Mouse (Mus musculus) spleen, postnatal 36 days (tissue): ENCODE measurements around the gene Gm21976.
A peak's percentile ranks its signal among the peaks of the same experiment; 100 is the strongest.

ENCODE experiments used
- DNase-seq, 2 experiments: peaks; one replicate each; pipeline ENCODE4 v3.0.0; 2022; ENCODE audit warnings: low spot score in 2 of 2, mixed read lengths in 1 of 2

Gene Gm21976

DNA sequence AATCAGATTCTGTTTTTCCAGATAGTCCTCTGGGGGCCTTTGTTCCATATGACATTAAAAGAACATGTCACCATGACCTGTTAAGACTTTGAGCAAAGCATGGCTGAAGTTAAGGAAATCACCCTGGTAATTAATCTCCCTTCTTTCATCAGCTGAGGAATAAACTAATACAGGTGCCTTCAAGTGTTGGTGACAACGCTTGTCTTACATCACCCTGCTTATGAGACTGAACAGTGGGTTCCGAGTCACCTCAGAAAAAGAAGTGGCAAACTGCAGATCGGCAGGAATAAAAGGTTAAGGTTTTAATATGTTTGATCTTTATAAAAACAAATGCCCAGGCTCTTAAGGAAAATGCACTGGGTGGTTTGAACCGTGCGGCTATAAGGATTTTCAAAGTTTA, at the start of gene Gm21976:
Gm21976 (plus strand) TSS at position 202 of the 400 bp plus-strand sequence.
- DNase-seq, result no peak

DNA sequence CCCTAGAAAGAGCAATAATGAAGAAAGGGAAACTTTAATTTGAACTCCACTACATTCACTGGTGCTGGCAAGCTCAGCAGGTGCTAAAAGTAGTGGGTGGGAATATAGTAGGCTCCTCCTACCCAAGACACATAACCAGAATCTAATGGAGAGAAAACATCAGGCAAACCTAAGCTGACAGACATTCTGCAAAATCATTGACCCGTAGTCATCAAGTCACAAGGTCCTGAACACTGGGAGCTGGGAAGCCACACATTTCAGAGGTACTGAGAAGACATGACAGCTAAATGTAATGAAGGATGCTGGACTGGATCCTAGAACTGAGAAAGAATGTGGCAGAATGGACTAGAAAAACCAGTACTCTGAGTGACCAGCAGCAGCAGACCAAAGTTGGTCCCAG, 49.2 kb upstream of the Gm21976 start:
- no peak for DNase-seq

- DNase-seq, result no peak
Measured at GRCm38 (mm10) chr13:98235451-98235850, 44.2 kb upstream of the Gm21976 start.

DNA sequence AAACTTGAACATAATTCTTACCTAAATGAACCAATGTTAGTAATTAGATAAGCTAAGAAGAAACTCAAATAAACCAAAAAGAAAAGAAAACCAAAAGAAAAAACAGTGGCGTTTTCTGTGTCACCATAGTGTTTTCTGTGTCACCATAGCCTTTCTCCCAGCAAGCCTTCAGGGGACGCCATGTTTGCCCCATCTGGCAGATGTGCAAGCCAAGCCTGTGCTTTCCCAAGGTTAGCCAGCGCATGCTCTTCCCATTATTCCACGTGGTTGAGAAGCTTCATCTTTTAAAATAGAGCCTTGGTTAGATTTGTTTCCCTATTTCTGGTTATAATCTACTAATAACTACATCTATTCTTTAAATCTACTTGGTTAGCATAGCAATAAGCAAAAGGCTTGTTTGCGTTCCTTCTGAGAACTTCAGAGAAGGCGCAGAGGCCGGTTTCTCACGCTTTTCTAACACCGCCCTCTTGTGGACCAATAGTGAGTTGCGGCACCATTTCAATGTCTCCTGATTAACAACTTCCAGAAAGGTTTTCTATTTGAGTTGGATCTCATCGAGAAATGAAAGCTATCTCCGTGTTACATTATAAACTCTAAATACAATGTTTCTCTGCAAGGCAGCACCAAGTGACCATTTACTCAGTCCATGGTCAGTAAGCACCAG, 39.6 kb upstream of the Gm21976 start:
- DNase-seq, result peak in 1 of 2 experiments; percentile 18

- DNase-seq, result no peak
Measured at GRCm38 (mm10) chr13:98241531-98242282, 38.0 kb upstream of the Gm21976 start.

GRCm38 (mm10) chr13:98244571-98245350, 34.9 kb upstream of the Gm21976 start:
- no peak for DNase-seq

DNA sequence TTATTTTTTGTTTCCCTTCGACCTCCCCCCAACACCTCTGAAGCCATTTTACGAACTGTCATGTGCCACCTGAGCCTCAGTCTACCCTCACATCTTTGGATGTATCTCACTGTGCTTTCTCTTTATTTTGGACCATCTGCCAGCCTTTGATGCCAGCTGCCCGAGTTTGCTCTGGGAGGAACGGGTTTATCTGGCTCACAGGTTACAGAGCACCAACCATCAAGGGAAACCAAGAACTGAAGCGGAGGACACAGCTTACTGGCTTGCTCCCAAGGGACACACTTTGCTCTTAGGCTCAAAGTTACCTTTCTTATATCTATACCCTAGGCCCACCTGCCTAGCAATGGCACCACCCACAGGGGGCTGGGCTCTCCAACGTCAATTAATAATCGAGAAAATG, 34.3 kb upstream of the Gm21976 start:
- no peak for DNase-seq

DNA sequence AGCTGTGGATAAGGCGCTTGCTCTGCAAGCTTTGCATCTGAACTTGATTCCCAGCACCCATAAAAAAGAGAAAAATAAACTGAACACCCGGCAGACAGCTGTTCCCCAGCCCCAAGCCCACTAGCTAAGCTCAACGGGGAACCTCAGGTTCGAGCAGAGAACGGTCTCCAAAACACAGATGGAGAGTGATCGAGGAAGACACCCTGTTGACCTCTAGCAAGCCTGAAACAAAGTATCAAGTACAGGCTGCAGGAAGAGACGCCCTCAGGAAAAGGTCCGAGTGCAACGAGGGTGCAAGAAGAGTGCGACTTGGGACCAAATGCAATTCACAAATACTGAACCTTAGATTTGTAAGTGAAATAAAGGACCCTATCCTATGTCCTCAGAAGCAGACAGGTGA, 30.1 kb upstream of the Gm21976 start:
- DNase-seq, result no peak

DNA sequence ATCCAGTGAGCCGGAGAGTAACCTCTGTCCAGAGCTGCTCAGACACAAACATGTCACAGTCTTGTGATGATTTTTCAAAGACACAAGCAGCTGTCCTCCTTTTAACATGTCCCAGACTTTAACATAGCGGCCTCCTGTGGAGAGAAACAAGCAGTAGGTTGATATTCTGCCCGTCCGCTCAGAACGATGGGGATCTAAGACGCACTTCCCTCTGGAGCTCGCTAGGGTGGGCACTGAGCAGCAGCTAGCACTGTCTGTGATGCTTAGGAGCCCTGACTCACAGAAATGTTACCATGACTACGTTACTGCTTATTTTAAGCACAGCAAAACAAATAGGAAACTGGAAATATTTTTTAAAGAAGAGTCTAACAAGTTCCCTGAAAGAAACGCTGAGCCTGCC, 24.8 kb upstream of the Gm21976 start:
- DNase-seq, result no peak

- DNase-seq, result peak; percentile 94 to 97
Measured at GRCm38 (mm10) chr13:98262636-98263457, 16.8 kb upstream of the Gm21976 start, which contains the start of the genes Utp15 and Ankra2. TSS of gene Utp15 (minus strand) at chr13:98263041. TSS of gene Ankra2 (plus strand) at chr13:98263074.

DNA sequence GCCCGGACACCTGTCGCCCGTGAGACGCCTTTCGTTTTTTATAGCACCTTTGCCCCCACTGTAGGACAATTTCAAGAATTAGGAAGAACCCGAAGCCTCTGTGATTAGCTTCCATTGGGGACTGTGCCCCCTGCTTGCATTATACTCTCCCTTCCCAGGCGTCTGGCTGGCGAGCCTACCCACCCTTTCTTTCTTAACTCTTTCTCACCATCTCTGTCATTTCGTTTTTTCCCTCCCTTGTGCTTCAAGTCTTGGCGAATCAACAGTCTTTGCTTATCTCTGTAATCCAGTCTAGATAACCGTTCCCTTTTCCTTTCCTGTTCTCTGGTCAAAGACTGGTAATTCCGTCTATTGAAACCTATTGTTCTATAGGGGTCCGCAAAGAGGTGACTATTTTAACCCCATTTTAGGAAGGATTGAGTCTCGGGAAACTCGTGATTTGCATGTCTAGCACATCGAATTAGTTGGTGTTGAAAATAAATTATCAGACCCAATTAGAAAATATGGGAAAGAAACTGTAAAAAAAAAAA, 16.2 kb upstream of the Gm21976 start:
- DNase-seq, result no peak

DNA sequence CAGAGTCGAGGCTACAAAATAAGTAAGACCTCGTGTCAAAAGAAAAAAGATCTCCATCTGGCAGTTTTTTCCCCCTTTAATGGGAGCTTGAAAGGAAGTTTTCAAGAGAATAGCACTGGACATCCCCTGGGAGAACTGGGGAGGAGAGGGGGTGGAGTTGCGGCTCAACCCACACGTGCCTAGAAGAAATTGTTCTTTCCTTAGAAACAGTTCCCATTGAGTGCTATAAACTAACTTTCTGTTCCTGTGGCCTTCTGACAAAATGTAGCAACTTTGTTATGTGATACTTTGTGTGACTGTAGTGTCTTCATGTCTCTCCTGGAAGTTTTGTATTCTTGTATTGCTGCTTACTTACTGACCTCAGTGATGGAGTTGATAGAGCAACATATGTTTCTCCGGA, 15.6 kb upstream of the Gm21976 start:
- DNase-seq, result no peak

DNA sequence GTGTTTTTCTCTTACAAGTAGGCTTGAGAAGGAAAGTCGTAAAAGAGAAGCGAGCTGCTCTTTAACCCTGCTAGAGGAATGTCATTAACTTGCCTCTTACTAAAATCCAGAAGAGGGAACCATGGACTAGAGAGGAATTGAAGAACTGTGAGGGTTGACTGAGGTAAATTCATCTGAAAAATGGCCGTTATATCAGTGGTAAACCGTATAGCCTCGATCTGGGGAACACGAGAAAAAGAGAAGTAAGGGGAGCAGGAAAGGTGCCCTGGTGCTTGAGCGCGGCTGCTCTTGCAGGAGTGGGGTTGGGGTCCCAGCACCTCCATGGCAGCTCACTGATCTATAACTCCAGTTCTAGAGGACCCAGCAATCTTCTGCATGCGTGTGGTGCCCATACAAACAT, 5.7 kb upstream of the Gm21976 start:
- no peak for DNase-seq

DNA sequence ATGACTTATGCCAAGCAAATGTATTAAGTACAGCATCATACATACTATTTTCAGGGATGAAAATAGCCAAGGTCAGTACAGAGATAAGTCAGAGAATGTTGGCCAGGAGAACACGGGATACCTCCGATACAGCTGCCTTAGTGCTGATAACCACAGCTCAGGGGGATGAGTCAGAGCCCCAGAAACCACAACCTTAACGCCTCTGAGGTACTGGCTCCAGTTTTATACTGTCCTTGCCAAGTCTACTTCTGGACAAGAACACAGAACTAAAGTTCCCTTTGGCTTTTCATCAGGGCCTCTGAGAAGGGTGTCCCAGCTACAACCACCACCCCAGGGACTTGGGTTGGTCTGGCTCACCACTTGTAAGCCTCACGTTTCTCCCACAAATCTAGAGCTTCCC, 4.0 kb upstream of the Gm21976 start:
- no peak for DNase-seq

DNA sequence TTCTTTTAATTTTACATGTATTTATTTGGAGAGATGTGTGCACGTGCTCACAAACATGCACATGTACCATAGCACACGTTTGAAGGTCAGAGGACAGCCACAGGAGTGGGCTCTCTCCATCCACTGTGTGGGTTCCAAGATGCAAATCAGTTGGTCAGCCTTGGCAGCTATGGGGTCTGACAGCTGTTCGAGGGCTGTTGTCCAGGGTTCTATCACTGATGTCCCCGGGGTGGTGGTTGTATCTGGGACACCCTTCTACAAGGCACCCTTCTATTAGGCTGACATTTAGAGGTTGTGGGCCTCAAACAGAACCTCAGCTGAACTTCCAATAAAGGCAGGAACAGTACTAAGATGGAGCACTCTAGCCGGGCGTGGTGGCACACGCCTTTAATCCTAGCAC, 3.4 kb upstream of the Gm21976 start:
- no peak for DNase-seq

- no peak for DNase-seq
Measured at GRCm38 (mm10) chr13:98277501-98277900, 2.2 kb upstream of the Gm21976 start.

- DNase-seq, result no peak
Measured at GRCm38 (mm10) chr13:98280990-98281650, 1.4 kb downstream of the Gm21976 start.

- no peak for DNase-seq
Measured at GRCm38 (mm10) chr13:98290719-98291118, 11.0 kb downstream of the Gm21976 start.

DNA sequence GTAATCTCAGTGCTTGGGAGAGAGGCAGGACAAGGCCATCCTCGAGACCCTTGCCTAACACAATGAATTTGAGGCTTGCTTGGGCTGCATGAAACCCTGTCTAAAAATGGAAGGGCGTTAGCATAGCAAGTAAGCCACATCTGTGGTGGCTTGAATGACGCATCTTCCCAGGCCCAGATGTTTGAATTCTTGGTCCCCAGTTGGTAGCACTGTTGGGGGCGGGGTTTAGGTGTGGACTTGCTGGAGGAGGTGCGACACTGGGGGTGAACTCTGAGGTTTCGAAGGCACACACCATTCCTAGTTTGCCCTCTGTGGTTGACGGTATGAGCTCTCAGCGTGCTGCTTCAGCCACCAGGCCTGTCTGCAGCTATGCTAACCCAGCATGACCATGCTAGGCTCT, 12.0 kb downstream of the Gm21976 start:
- DNase-seq, result no peak

- no peak for DNase-seq
Measured at GRCm38 (mm10) chr13:98296072-98296471, 16.4 kb downstream of the Gm21976 start.
